Mouse (Mus musculus) midbrain, embryonic 14.5 days (tissue): ENCODE measurements around the gene Pde8a. TPM values are rescaled to one million over a fixed set of nuclear protein-coding genes. Genes with fewer than 3 reads are reported as not detected.

Experiments used
- ATAC-seq: fragments of 200-750 bp; cut with Nextera tagmentation; 2 replicates; pipeline ENCODE4 v1.8.0; 2017; ENCODE audit warnings: moderate number of reproducible peaks, moderate library complexity; ENCODE audit not compliant: low FRiP score, low TSS enrichment
- DNase-seq: peaks from one replicate; pipeline ENCODE4 v3.0.0-alpha.2; 2015
- H3K27ac ChIP-seq: fragments of 300-500 bp; sonication (generic); replicated peaks from 2 replicates; pipeline ENCODE4 v1.5.1; 2014; ENCODE audit warnings: mild to moderate bottlenecking, low read depth, low read length, moderate library complexity
- H3K27me3 ChIP-seq: fragments of 300-500 bp; sonication (generic); 2 replicates; pipeline ENCODE4 v1.6.1; 2014; ENCODE audit warnings: low read length, control low read depth, mixed read lengths; ENCODE audit not compliant: control insufficient read depth, insufficient read depth
- H3K36me3 ChIP-seq: fragments of 300-500 bp; sonication (generic); 2 replicates; pipeline ENCODE4 v1.6.1; 2014; ENCODE audit warnings: low read length, control low read depth; ENCODE audit not compliant: control insufficient read depth, insufficient read depth
- H3K4me1 ChIP-seq: fragments of 300-500 bp; sonication (generic); 2 replicates; pipeline ENCODE4 v1.6.1; 2014; ENCODE audit warnings: mild to moderate bottlenecking, antibody characterized with exemption, low read length, control low read depth; ENCODE audit not compliant: control insufficient read depth, insufficient read depth
- H3K4me2 ChIP-seq: fragments of 300-500 bp; sonication (generic); 2 replicates; pipeline ENCODE4 v1.6.1; 2014; ENCODE audit warnings: mild to moderate bottlenecking, low read length, moderate library complexity
- H3K4me3 ChIP-seq: fragments of 300-500 bp; sonication (generic); replicated peaks from 2 replicates; pipeline ENCODE4 v1.5.1; 2014; ENCODE audit warnings: low read depth, low read length
- H3K9ac ChIP-seq: fragments of 300-500 bp; sonication (generic); replicated peaks from 2 replicates; pipeline ENCODE4 v1.6.1; 2014; ENCODE audit warnings: mild to moderate bottlenecking, low read length, moderate library complexity
- H3K9me3 ChIP-seq: fragments of 300-500 bp; sonication (generic); 2 replicates; pipeline ENCODE4 v1.6.1; 2016; ENCODE audit warnings: low read length, control low read depth, mixed read lengths; ENCODE audit not compliant: control insufficient read depth
- WGBS: fragments of 180-500 bp; shearing (Covaris S2); extraction: QIAGEN DNeasy Blood & Tissue Kit; methylation state at CpG from one replicate; pipeline ENCODE4 v1.1.7; 2014; 5-methylcytosine and 5-hydroxymethylcytosine counted together
- polyA plus RNA-seq: library from polyadenylated mRNA; unstranded; fragments of >200 nt; fragmentation: Nextera tagmentation; extraction: Ambion mirVana; gene quantifications from 2 replicates; pipeline ENCODE4 v1.2.1, GENCODE M21; 2014

Gene Pde8a
- polyA plus RNA-seq, 1 experiment from 2014 or later, result 2.4 TPM

DNA sequence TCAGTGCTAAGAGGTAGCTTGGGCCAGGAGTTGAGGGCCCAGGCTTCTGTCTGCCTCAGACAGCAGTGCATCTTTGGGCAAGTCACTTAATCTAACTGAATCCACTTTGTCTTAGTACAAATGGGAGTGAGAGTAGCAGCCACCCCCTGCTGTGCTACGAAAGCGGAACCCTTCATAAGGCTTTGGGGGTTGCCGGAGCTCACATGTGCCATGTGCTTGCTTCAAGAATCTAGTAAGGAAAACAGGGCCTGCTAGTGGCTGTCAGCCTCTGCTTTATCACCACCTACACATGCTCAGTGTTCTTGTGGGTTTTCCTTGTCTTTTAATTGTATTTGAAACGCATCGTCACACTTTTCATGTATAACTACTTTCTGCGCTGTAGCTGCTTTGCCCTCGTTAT, 87.9 kb downstream of the Pde8a start:
- ATAC-seq (no peak), DNase-seq (peak; percentile 41)
- Histone ChIP-seq H3K9me3 (no peaks in the 10 kb centered on the region), H3K4me3 (no peak overlapping the region), H3K27me3 (no peaks in the 10 kb centered on the region), H3K4me2 (no peak overlapping the region), H3K9ac (no peak overlapping the region), H3K36me3 (no peaks in the 10 kb centered on the region), H3K27ac (no peak overlapping the region), H3K4me1 (no peaks in the 10 kb centered on the region)
- WGBS, result 38% methylated on average over 7 of the region's 7 CpGs

DNA sequence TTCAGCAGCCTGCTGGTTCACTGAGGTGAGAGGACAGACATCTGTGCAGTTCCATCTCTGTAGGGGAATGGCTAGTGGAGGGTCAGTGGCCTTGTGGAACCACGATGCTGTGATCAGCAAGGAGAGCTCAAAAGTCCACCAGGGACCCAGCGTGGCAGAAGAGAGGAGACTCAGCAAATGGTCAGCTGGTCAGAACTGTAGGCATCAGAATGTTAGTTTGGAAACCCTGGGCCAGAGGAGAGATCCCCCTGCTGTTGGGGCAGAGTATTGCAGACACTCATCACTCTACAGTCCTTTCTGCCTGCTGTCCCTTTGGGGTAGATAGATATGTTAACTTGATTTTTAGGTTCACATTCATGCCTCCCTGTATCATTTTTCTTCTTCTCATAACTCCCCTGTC, 90.3 kb downstream of the Pde8a start:
- WGBS, result 90% methylated on average over 2 of the region's 2 CpGs
- DNase-seq (no peak), ATAC-seq (no peak)
- Histone ChIP-seq H3K4me1 (no peaks in the 10 kb centered on the region), H3K9me3 (no peaks in the 10 kb centered on the region), H3K36me3 (no peaks in the 10 kb centered on the region), H3K4me3 (no peak overlapping the region), H3K4me2 (no peak overlapping the region), H3K27ac (no peak overlapping the region), H3K27me3 (no peaks in the 10 kb centered on the region), H3K9ac (no peak overlapping the region)

DNA sequence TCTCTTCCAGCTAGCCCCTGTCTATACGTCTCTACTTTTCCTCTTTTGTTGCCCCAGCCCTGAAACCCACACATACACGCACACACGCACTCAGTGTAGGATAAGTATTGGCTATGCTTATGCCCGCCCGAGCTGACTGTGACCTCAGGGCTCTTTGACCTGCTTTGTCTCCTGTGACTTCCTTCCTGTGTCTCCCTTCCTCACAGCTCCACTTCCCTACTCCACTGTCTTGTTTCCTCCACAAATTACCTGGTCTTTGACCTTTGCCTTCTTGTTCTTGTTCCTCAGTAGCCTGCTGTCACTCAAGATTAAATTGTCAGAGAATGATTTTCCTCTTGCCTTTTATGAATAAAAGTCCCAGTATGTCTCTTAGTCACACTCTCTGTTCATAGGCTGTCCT, 90.7 kb downstream of the Pde8a start:
- no peak overlapping the region for H3K4me3 ChIP-seq
- H3K9me3 ChIP-seq, result no peaks in the 10 kb centered on the region
- no peaks in the 10 kb centered on the region for H3K4me1 ChIP-seq
- 86% methylated on average over 5 of the region's 5 CpGs for WGBS
- no peaks in the 10 kb centered on the region for H3K36me3 ChIP-seq
- H3K9ac ChIP-seq, result no peak overlapping the region
- no peak for ATAC-seq
- no peak for DNase-seq
- H3K4me2 ChIP-seq, result no peak overlapping the region
- H3K27me3 ChIP-seq, result no peaks in the 10 kb centered on the region
- no peak overlapping the region for H3K27ac ChIP-seq

DNA sequence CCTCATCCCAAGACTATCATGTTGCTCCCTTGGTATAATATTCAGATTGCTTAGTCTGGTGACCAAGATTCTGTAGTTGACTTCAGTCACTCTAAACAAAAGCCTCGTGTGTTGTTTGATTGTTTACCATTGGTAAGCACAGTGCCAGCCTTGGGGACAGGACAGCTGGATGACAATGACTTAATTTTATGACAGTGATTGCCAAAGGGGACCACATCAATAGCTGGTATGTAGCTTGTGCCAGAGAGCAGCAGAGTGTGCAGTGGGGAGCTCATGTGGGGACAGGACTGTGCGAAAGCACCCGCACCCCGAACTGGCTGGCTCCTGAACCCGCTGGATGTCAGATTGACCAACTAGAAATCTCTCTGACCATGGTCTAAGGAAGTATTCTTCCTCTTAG, 91.3 kb downstream of the Pde8a start:
- H3K4me1 ChIP-seq, result no peaks in the 10 kb centered on the region
- no peak overlapping the region for H3K27ac ChIP-seq
- H3K36me3 ChIP-seq, result no peaks in the 10 kb centered on the region
- H3K9me3 ChIP-seq, result no peaks in the 10 kb centered on the region
- 90% methylated on average over 5 of the region's 5 CpGs for WGBS
- no peak for ATAC-seq
- H3K4me3 ChIP-seq, result no peak overlapping the region
- no peak overlapping the region for H3K9ac ChIP-seq
- no peak for DNase-seq
- H3K4me2 ChIP-seq, result no peak overlapping the region
- H3K27me3 ChIP-seq, result no peaks in the 10 kb centered on the region

DNA sequence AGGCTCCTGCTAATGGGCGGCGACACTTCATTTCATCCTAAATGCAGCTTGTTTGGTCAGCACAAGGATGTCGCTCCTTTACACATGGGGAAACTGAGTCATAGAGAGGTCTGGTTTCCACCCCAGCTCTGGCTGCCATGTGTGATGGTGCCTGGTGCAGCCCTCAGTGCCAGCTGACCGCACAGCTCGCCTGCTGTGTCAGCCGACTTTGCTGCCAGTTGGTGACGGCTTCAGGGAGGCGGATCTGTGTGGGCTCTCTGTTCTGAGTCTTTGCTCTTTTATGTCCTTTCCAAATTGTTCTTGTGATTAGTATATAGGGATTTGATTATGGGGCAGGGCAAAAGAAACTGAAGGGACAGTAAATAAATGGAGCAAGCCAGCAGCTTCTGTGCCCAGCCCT, 94.3 kb downstream of the Pde8a start:
- Histone ChIP-seq H3K9ac (no peak overlapping the region), H3K27me3 (no peaks in the 10 kb centered on the region), H3K4me3 (no peak overlapping the region), H3K9me3 (no peaks in the 10 kb centered on the region), H3K4me2 (no peak overlapping the region), H3K4me1 (no peaks in the 10 kb centered on the region), H3K27ac (no peak overlapping the region), H3K36me3 (no peaks in the 10 kb centered on the region)
- ATAC-seq (no peak), DNase-seq (no peak)
- 67% methylated on average over 8 of the region's 8 CpGs for WGBS

DNA sequence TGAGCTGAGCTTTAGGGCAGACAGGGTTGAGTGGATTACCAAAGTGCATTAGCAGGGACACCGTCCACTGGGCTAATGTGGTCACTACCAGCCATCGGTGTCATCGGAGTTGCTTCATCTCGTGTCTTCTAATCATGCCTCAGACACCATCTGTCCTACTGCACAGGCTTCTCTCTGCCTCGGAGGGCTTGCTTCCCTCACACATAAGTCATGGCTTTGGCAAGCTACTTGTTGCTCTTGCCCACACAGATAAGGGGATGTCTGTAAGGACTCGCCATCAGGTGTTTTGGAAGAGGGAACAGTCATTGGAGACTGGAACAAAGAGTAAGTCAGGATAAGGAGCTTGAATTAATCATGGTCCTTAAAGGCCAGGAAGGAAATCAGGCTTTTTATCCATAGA, 95.9 kb downstream of the Pde8a start:
- H3K4me1 ChIP-seq, result no peaks in the 10 kb centered on the region

DNA sequence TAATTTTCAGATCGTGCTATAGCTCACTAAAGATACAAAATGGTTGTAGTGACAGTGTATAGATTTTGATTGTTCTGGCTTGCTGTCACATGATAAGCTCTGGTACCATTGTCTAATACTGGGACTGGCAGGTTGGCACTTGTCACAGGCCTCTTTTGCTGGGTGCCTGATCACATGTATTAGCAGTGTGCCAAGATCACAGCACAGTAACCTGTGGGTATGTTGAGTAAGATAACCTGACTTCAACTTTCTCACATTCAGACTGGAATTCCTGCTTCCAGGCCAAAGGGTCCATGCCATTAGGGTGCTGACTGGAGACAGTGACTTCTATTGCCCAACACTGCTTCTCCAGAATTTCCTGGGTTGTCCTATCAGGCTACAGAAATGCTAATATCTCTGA, 97.7 kb downstream of the Pde8a start:
- DNase-seq, result no peak
- no peaks in the 10 kb centered on the region for H3K27me3 ChIP-seq
- no peaks in the 10 kb centered on the region for H3K36me3 ChIP-seq
- H3K9ac ChIP-seq, result no peak overlapping the region
- no peaks in the 10 kb centered on the region for H3K4me1 ChIP-seq
- no peak overlapping the region for H3K4me3 ChIP-seq
- H3K27ac ChIP-seq, result no peak overlapping the region
- H3K4me2 ChIP-seq, result no peak overlapping the region
- WGBS, result 94% methylated on average over 1 of the region's 1 CpGs
- no peaks in the 10 kb centered on the region for H3K9me3 ChIP-seq
- no peak for ATAC-seq

More for the DNA sequence above, 95.9 kb downstream of the Pde8a start:
- H3K4me2 ChIP-seq, result no peak overlapping the region
- H3K9me3 ChIP-seq, result no peaks in the 10 kb centered on the region
- no peak overlapping the region for H3K27ac ChIP-seq
- H3K36me3 ChIP-seq, result no peaks in the 10 kb centered on the region
- DNase-seq (no peak), ATAC-seq (no peak)
- 92% methylated on average over 6 of the region's 6 CpGs for WGBS
- H3K4me3 ChIP-seq, result no peak overlapping the region
- no peaks in the 10 kb centered on the region for H3K27me3 ChIP-seq
- no peak overlapping the region for H3K9ac ChIP-seq

DNA sequence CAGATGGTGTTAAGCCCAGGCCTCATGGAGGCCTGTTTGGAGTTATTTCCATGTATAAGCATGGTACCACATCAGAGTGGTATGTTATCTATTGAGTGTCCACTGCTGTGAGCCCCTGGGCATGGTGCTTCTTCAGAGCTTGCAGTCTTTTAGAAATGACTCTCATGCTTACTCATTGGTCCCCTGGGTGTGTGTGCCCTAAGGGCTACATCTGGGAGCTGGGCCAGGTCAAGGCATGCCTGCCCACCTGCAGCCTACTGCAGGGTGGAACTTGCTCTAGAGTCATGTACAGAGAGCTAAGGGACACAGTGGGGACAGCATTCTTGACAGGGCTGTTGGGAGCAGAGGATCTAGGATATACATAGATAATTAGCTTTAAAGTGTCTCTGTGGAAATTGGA, 98.2 kb downstream of the Pde8a start:
- no peak overlapping the region for H3K27ac ChIP-seq
- no peaks in the 10 kb centered on the region for H3K36me3 ChIP-seq
- H3K4me3 ChIP-seq, result no peak overlapping the region
- H3K9me3 ChIP-seq, result no peaks in the 10 kb centered on the region
- H3K4me1 ChIP-seq, result no peaks in the 10 kb centered on the region
- no peak overlapping the region for H3K4me2 ChIP-seq
- DNase-seq (no peak), ATAC-seq (no peak)
- no peaks in the 10 kb centered on the region for H3K27me3 ChIP-seq
- no peak overlapping the region for H3K9ac ChIP-seq

DNA sequence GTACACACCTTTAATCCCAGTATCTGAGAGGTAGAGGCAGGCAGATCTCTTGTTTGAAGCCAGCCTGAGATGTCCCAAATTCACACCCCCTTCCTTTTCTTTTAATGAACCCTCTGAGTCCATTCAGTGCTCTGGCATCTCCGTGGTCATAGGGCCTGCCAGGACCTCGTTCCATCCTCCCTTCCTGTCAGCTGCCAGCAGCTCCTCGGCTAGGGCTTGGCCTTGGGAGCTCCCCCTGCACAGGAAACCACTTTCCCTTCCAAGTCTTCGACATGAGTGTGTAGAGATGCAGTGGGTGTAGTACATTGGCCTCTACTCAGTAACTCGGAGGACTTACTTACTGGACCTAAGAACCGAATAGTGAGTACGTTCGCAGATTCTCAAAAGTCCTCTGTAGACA, 102.2 kb downstream of the Pde8a start:
- 87% methylated on average over 8 of the region's 8 CpGs for WGBS
- Histone ChIP-seq H3K9me3 (no peaks in the 10 kb centered on the region), H3K27ac (no peak overlapping the region), H3K27me3 (no peaks in the 10 kb centered on the region), H3K4me1 (no peaks in the 10 kb centered on the region), H3K4me3 (no peak overlapping the region), H3K4me2 (no peak overlapping the region), H3K36me3 (no peaks in the 10 kb centered on the region), H3K9ac (no peak overlapping the region)
- ATAC-seq (no peak), DNase-seq (no peak)
